Mouse (Mus musculus) midbrain, embryonic 12.5 days (tissue): ENCODE measurements around the gene Ist1. TPM values are rescaled to one million over a fixed set of nuclear protein-coding genes. Genes with fewer than 3 reads are reported as not detected.

Source experiments
- ATAC-seq: fragments of 200-750 bp; cut with Nextera tagmentation; 2 replicates; pipeline ENCODE4 v1.8.0; 2017; ENCODE audit warnings: low read depth, moderate TSS enrichment, moderate library complexity; ENCODE audit not compliant: low FRiP score
- H3K27ac ChIP-seq: fragments of 300-500 bp; sonication (generic); replicated peaks from 2 replicates; pipeline ENCODE4 v1.5.1; 2016; ENCODE audit warnings: mild to moderate bottlenecking
- H3K27me3 ChIP-seq: fragments of 300-500 bp; sonication (generic); 2 replicates; pipeline ENCODE4 v1.6.1; 2016; ENCODE audit warnings: mild to moderate bottlenecking
- H3K36me3 ChIP-seq: fragments of 300-500 bp; sonication (generic); 2 replicates; pipeline ENCODE4 v1.6.1; 2016
- H3K4me1 ChIP-seq: fragments of 300-500 bp; sonication (generic); 2 replicates; pipeline ENCODE4 v1.6.1; 2016
- H3K4me2 ChIP-seq: fragments of 300-500 bp; sonication (generic); replicated peaks from 2 replicates; pipeline ENCODE4 v1.6.1; 2016; ENCODE audit warnings: mild to moderate bottlenecking, moderate library complexity
- H3K4me3 ChIP-seq: fragments of 300-500 bp; sonication (generic); 2 replicates; pipeline ENCODE4 v1.5.1; 2016; ENCODE audit warnings: mild to moderate bottlenecking
- H3K9ac ChIP-seq: fragments of 300-500 bp; sonication (generic); replicated peaks from 2 replicates; pipeline ENCODE4 v1.6.1; 2016; ENCODE audit warnings: mild to moderate bottlenecking, moderate library complexity
- H3K9me3 ChIP-seq: fragments of 300-500 bp; sonication (generic); 2 replicates; pipeline ENCODE4 v1.6.1; 2016; ENCODE audit warnings: mild to moderate bottlenecking
- WGBS: fragments of 180-500 bp; shearing (Covaris S2); methylation state at CpG from one replicate; pipeline ENCODE4 v1.1.7; 2016; 5-methylcytosine and 5-hydroxymethylcytosine counted together
- polyA plus RNA-seq: library from polyadenylated mRNA; unstranded; fragments of >200 nt; fragmentation: Nextera tagmentation; extraction: Ambion mirVana; gene quantifications from 2 replicates; pipeline ENCODE4 v1.2.1, GENCODE M21; 2016

The Ist1 gene
- polyA plus RNA-seq = 172 and 181 TPM in 2 replicates

- Histone ChIP-seq H3K27me3 (peaks cover 7% of the 10 kb centered on the region), H3K9me3 (no peaks in the 10 kb centered on the region), H3K9ac (peak within 1 kb of the TSS; percentile 94), H3K4me1 (peaks cover 23% of the 10 kb centered on the region), H3K4me2 (peak within 1 kb of the TSS; percentile 76), H3K36me3 (0 out of 2 replicates have a peak, but pooled peaks cover 4% of the 10 kb centered on the region), H3K4me3 (peak within 1 kb of the TSS; percentile 94), H3K27ac (peak within 1 kb of the TSS; percentile 79)
- peak; percentile 98 for ATAC-seq
- under 1% methylated on average over 57 of the region's 57 CpGs for WGBS
These were observed at the start of gene Ist1 for GRCm38 (mm10) chr8:109693146-109693900. TSS of gene Ist1 (minus strand) at chr8:109693260.

- H3K4me2 ChIP-seq = peak overlapping the region; percentile 96
- no peak overlapping the region for H3K27ac ChIP-seq
- H3K4me3 ChIP-seq = peak overlapping the region; percentile 98
These were observed 45.0 kb upstream of the Ist1 start for GRCm38 (mm10) chr8:109738049-109738380.

GRCm38 (mm10) chr8:109737237-109738048 lies 44.4 kb upstream of the Ist1 start, which contains the start of gene Atxn1l:
TSS of gene Atxn1l (minus strand) at chr8:109737739.
- WGBS = under 1% methylated on average over 56 of the region's 59 CpGs
- Histone ChIP-seq H3K9me3 (no peaks in the 10 kb centered on the region), H3K4me1 (peaks cover 14% of the 10 kb centered on the region), H3K36me3 (peaks cover 24% of the 10 kb centered on the region), H3K4me2 (peak within 1 kb of the TSS; percentile 96), H3K27ac (0 out of 2 replicates have a peak within 1 kb of the TSS, but pooled peaks have one; percentile 35), H3K27me3 (no peaks in the 10 kb centered on the region), H3K9ac (peak within 1 kb of the TSS; percentile 97), H3K4me3 (peak within 1 kb of the TSS; percentile 98)
- ATAC-seq = peak; percentile 86

More at GRCm38 (mm10) chr8:109738049-109738380, 45.0 kb upstream of the Ist1 start:
- H3K4me1 ChIP-seq = peaks cover 14% of the 10 kb centered on the region
- peaks cover 18% of the 10 kb centered on the region for H3K36me3 ChIP-seq
- H3K9me3 ChIP-seq = no peaks in the 10 kb centered on the region
- no peaks in the 10 kb centered on the region for H3K27me3 ChIP-seq
- ATAC-seq = no peak
- 91% methylated on average over 1 of the region's 1 CpGs for WGBS
- H3K9ac ChIP-seq = 0 out of 2 replicates have a peak overlapping the region, but pooled peaks have one; percentile 97

GRCm38 (mm10) chr8:109736819-109737218 lies 43.8 kb upstream of the Ist1 start:
- H3K36me3 ChIP-seq = peaks cover 30% of the 10 kb centered on the region
- H3K9me3 ChIP-seq = no peaks in the 10 kb centered on the region
- ATAC-seq = no peak
- peak overlapping the region; percentile 98 for H3K4me3 ChIP-seq
- H3K27ac ChIP-seq = 0 out of 2 replicates have a peak overlapping the region, but pooled peaks have one; percentile 35
- H3K4me2 ChIP-seq = peak overlapping the region; percentile 96
- peaks cover 14% of the 10 kb centered on the region for H3K4me1 ChIP-seq
- no peaks in the 10 kb centered on the region for H3K27me3 ChIP-seq
- H3K9ac ChIP-seq = peak overlapping the region; percentile 97
- 7% methylated on average over 8 of the region's 8 CpGs for WGBS

- WGBS = 97% methylated on average over 3 of the region's 3 CpGs
- no peak for ATAC-seq
- Histone ChIP-seq H3K36me3 (peaks cover 49% of the 10 kb centered on the region), H3K27ac (no peak overlapping the region), H3K4me2 (no peak overlapping the region), H3K27me3 (no peaks in the 10 kb centered on the region), H3K4me1 (peaks cover 14% of the 10 kb centered on the region), H3K9ac (no peak overlapping the region), H3K4me3 (no peak overlapping the region), H3K9me3 (no peaks in the 10 kb centered on the region)
These were observed 41.0 kb upstream of the Ist1 start for GRCm38 (mm10) chr8:109734018-109734417.

- 76% methylated on average over 3 of the region's 3 CpGs for WGBS
- no peak overlapping the region for H3K4me3 ChIP-seq
- H3K4me1 ChIP-seq = peaks cover 3% of the 10 kb centered on the region; the same call in 1 of the 2 replicates
- H3K27me3 ChIP-seq = no peaks in the 10 kb centered on the region
- H3K4me2 ChIP-seq = no peak overlapping the region
- peaks cover 77% of the 10 kb centered on the region for H3K36me3 ChIP-seq
- no peak overlapping the region for H3K9ac ChIP-seq
- no peak overlapping the region for H3K27ac ChIP-seq
- H3K9me3 ChIP-seq = no peaks in the 10 kb centered on the region
- no peak for ATAC-seq
These were observed 38.0 kb upstream of the Ist1 start for GRCm38 (mm10) chr8:109731012-109731411.

- Histone ChIP-seq H3K4me3 (no peak overlapping the region), H3K4me1 (no peaks in the 10 kb centered on the region), H3K27ac (no peak overlapping the region), H3K36me3 (peaks cover 95% of the 10 kb centered on the region), H3K9me3 (no peaks in the 10 kb centered on the region), H3K4me2 (no peak overlapping the region), H3K9ac (no peak overlapping the region), H3K27me3 (no peaks in the 10 kb centered on the region)
- no peak for ATAC-seq
- WGBS = 89% methylated on average over 3 of the region's 3 CpGs
These were observed 32.0 kb upstream of the Ist1 start for GRCm38 (mm10) chr8:109725106-109725505.

- Histone ChIP-seq H3K4me1 (no peaks in the 10 kb centered on the region), H3K27me3 (no peaks in the 10 kb centered on the region), H3K9me3 (no peaks in the 10 kb centered on the region), H3K9ac (no peak overlapping the region), H3K36me3 (peaks cover 95% of the 10 kb centered on the region), H3K4me3 (no peak overlapping the region), H3K27ac (no peak overlapping the region), H3K4me2 (no peak overlapping the region)
- ATAC-seq = no peak
- 95% methylated on average over 5 of the region's 5 CpGs for WGBS
These were observed 21.9 kb upstream of the Ist1 start for GRCm38 (mm10) chr8:109714961-109715360.

- Histone ChIP-seq H3K4me3 (no peak overlapping the region), H3K9me3 (no peaks in the 10 kb centered on the region), H3K27me3 (no peaks in the 10 kb centered on the region), H3K4me1 (peaks cover 12% of the 10 kb centered on the region), H3K36me3 (peaks cover 92% of the 10 kb centered on the region), H3K4me2 (no peak overlapping the region), H3K27ac (no peak overlapping the region), H3K9ac (no peak overlapping the region)
- ATAC-seq = no peak
- 88% methylated on average over 1 of the region's 1 CpGs for WGBS
These were observed 19.5 kb upstream of the Ist1 start for GRCm38 (mm10) chr8:109712521-109712920.

- H3K36me3 ChIP-seq = peaks cover 56% of the 10 kb centered on the region
- WGBS = 94% methylated on average over 4 of the region's 4 CpGs
- ATAC-seq = no peak
- H3K27me3 ChIP-seq = peaks cover 9% of the 10 kb centered on the region
- H3K9ac ChIP-seq = no peak overlapping the region
- no peaks in the 10 kb centered on the region for H3K9me3 ChIP-seq
- peaks cover 31% of the 10 kb centered on the region for H3K4me1 ChIP-seq
- H3K4me3 ChIP-seq = no peak overlapping the region
- H3K27ac ChIP-seq = no peak overlapping the region
- no peak overlapping the region; the same call in 1 of the 2 replicates for H3K4me2 ChIP-seq
These were observed 14.9 kb upstream of the Ist1 start for GRCm38 (mm10) chr8:109707921-109708320.

- 44% methylated on average over 2 of the region's 2 CpGs for WGBS
- no peak for ATAC-seq
- H3K27ac ChIP-seq = 0 out of 2 replicates have a peak overlapping the region, but pooled peaks have one; percentile 96
These were observed 13.8 kb upstream of the Ist1 start for GRCm38 (mm10) chr8:109706874-109707237.

More at GRCm38 (mm10) chr8:109706874-109707237, 13.8 kb upstream of the Ist1 start:
- H3K9ac ChIP-seq = peak overlapping the region; percentile 99
- H3K4me3 ChIP-seq = peak overlapping the region; percentile 95
- peaks cover 31% of the 10 kb centered on the region for H3K4me1 ChIP-seq
- H3K27me3 ChIP-seq = peaks cover 15% of the 10 kb centered on the region
- H3K36me3 ChIP-seq = peaks cover 45% of the 10 kb centered on the region
- peak overlapping the region; percentile 90 for H3K4me2 ChIP-seq
- no peaks in the 10 kb centered on the region for H3K9me3 ChIP-seq
